ENCODE assay signal across 7 mouse cellular contexts in the genomic region with DNA sequence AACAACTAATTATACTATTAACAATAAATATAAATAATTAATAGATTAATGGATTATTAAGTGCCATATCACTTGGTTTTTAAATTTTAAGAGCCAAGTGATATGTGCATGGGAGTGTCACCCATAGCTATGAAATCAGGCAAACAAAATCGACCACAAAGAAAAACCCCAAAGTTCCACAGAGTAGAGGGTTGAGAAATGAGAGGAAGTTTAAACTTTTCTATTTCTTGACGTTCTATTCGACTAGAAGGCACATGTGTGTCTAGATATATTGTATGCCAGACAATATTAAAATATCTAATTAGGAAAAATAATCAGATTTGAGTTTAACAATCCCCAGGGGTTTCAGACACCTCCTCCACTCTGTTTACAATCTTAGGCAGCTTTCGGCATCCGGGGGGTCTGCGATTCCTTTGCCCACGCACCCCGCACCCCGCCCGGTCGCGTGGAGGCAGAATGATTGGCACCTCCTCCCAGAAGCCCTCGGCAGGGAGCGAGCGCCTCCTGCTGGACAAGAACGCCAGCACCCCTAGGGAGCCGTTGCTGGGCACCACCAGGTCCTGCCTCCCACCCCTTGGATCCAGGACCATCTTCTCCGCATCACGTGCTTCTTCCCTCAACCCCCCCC. TPM values are rescaled to one million over a fixed set of nuclear protein-coding genes. Genes with fewer than 3 reads are reported as not detected.
DNase-seq lines count a peak whose midpoint lies in the region; ATAC-seq lines count a peak whose summit lies in the region.

No protein-coding gene starts in this region.

- intact Hi-C loops in left cerebral cortex, postnatal 14 days (cut with DNase I) = loop anchor here (2.0 to 5.0 kb wide), 2 partner anchors 143 to 226 kb away; no protein-coding TSS in a partner anchor

- DNase-seq in gastrocnemius, postnatal 10 days = peak; percentile 92
- peak; percentile 89 for DNase-seq in induced T-regulatory cell, adult 2 months (ENCODE audit: low read depth)
- peak; percentile 68 to 78 for DNase-seq in left cerebral cortex, postnatal 14 days (ENCODE audit: low spot score in 2 of 2)
- DNase-seq in mesoderm, embryonic 11.5 days (ENCODE audit: low read depth, low spot score) = peak; percentile 79
- peak; percentile 84 for DNase-seq in right cerebral cortex, postnatal 4 days

- peak; percentile 65 for ATAC-seq in activated CD4-positive, CD25-positive, alpha-beta regulatory T cell, adult 4 months
- peak; percentile 60 for ATAC-seq in common myeloid progenitor, adult 5-6 weeks (replicated peaks; ENCODE audit: low read depth, poor library complexity, severe bottlenecking)

RNA-seq across cellular contexts. Expression of a gene that starts 0.8 kb away (rescaled TPM):
- not detected for polyA plus RNA-seq in activated CD4-positive, CD25-positive, alpha-beta regulatory T cell, adult 4 months (2017; shearing (Covaris generic))
- 0.05 TPM in 1 of 2 replicates, not detected in the other for total RNA-seq in common myeloid progenitor, adult 5-6 weeks (2017)
- total RNA-seq in gastrocnemius, postnatal 10 days (2021) = not detected
- under 1 TPM; 0.15 to 0.68 TPM for total RNA-seq in left cerebral cortex, postnatal 14 days (2021)

RNA-seq across cellular contexts. Expression of a gene that starts 56.4 kb away (rescaled TPM):
- 1 to 10 TPM in 1 of 2 experiments, not detected in 1; 1.4 TPM for polyA plus RNA-seq in activated CD4-positive, CD25-positive, alpha-beta regulatory T cell, adult 4 months (2017; shearing (Covaris generic))
- 0.87 and 1.7 TPM in 2 replicates for total RNA-seq in common myeloid progenitor, adult 5-6 weeks (2017)
- total RNA-seq in gastrocnemius, postnatal 10 days (2021) = 1 to 10 TPM; 2.5 to 2.6 TPM
- total RNA-seq in left cerebral cortex, postnatal 14 days (2021) = 100 to 1,000 TPM; 352 to 365 TPM

Comparison
In these comparisons a context has a peak if more than half of its experiments do, and no peak if none do; other contexts are left out.
1. Peak in every context shown above with its lines: DNase-seq and ATAC-seq.
2. RNA of a gene that starts 56.4 kb away (total RNA-seq): 352 to 365 TPM in left cerebral cortex, postnatal 14 days; 2.5 to 2.6 TPM in gastrocnemius, postnatal 10 days and 0.87 to 1.7 TPM in common myeloid progenitor, adult 5-6 weeks; every median in the first group is over 10 times any median in the second.